Mouse (Mus musculus): Measurements from ENCODE around the gene Rbm7. TPM values are rescaled to one million over a fixed set of nuclear protein-coding genes. Genes with fewer than 3 reads are reported as not detected.

The Rbm7 gene
- total and polyA plus RNA-seq, 3 experiments: 73.4 to 220 (median 91.9) TPM

DNA sequence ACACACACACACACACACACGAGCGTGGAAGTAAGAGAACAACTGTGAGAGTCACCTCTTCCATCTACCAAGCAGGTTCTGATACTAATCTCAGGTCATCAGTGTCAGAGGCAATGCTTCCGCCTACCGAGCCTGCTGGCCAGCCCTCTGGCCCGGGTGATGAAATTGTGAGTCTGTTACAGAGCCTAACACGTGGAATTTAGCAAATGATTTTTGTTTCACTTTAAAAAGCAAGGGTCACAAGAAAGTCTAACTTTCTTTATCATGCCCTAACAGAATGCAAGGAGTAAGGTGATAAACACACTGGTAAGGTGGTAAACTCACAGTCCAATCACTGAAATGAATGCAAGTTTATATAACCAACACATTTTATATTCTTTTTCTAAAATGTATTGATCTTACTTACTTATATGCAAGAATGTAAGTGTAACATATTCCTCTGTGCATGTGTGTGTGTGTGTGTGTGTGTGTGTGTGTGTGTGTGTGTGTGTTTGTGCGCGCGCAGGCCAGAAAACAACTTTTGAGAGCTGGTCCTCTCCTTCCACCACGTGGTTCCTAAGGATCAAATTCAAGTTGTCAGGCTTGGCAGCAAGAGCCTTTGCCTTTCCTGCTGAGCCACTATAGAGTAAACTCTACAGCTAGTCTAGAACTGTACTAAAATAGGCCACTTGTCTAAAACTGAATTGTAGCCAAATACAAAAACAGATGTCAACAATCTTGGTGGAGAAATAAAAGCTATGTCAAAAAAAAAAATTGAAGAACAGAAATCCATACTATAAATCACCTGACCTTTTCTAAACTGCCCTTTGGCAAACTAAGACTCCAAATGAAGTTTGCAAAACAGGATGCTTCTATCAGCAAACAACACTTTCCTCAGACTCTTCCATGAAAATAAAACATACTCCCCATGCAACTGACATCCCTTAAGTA lies 18.6 kb downstream of the Rbm7 start:
- dilution Hi-C loops (cut with MboI; ENCODE audit: extremely low pct_ligation_motif_present, extremely low pct_unique_long_range_greater_than_20kb, low sequenced_read_pairs) (no loop called here), in situ Hi-C loops (cut with MboI; ENCODE audit: low pct_ligation_motif_present, low pct_unique_long_range_greater_than_20kb, low sequenced_read_pairs) (no loop called here)
- H3K36me3 ChIP-seq (replicated peaks in 1 of 2; ENCODE audit: control insufficient read depth in 1 of 2, insufficient read depth in 1 of 2, low read length in 1 of 2): peaks cover 16 to 69% of the 10 kb centered on the region in 2 experiments
- peak overlapping the region; percentile 62 for H3K27ac ChIP-seq (ENCODE audit: insufficient read depth, low read depth)
- no peaks in the 10 kb centered on the region for H3K9me3 ChIP-seq (replicated peaks; ENCODE audit: low read length)
- H3K27me3 ChIP-seq (replicated peaks): no peaks in the 10 kb centered on the region
- peaks cover 42% of the 10 kb centered on the region for H3K79me2 ChIP-seq (replicated peaks; ENCODE audit: control insufficient read depth, extremely low read depth, insufficient read depth, poor library complexity, severe bottlenecking)
- H3K4me2 ChIP-seq (ENCODE audit: insufficient read depth, low read depth, poor library complexity, severe bottlenecking): peak overlapping the region; percentile 97
- DNase-seq (ENCODE audit: extremely low read depth): no peak
- peaks cover 10 to 50% of the 10 kb centered on the region in 2 experiments for H3K4me1 ChIP-seq (ENCODE audit: control insufficient read depth in 1 of 2, insufficient read depth in 2 of 2)
- peak; percentile 52; the same call in 1 of the 2 replicates for TF ChIP-seq MXI1 (IDR thresholded peaks at IDR 0.05; ENCODE audit: low read depth, low read length)
- TF ChIP-seq MYC (IDR thresholded peaks at IDR 0.05; ENCODE audit: low read depth, low read length): peak; percentile 81
- TF ChIP-seq NRF1 (IDR thresholded peaks at IDR 0.05; ENCODE audit: low read depth, low read length): no peak
- TF ChIP-seq MAX (IDR thresholded peaks at IDR 0.05; ENCODE audit: low read length): peak; percentile 50; the same call in 1 of the 2 replicates
- TF ChIP-seq KAT2A (IDR thresholded peaks at IDR 0.05; ENCODE audit: insufficient replicate concordance, low read length): no peak
- TF ChIP-seq MEF2A (IDR thresholded peaks at IDR 0.05; ENCODE audit: borderline replicate concordance, low read depth, low read length): no peak
- peak overlapping the region; percentile 59; the same call in 1 of the 2 replicates for H3K9ac ChIP-seq (ENCODE audit: insufficient read depth, low read depth)
- H3K4me3 ChIP-seq (replicated peaks in 1 of 3; ENCODE audit: low read depth in 2 of 3, low read length in 2 of 3, poor library complexity in 1 of 3): no peak overlapping the region

- H3K4me3 ChIP-seq (replicated peaks in 1 of 3; ENCODE audit: low read depth in 2 of 3, low read length in 2 of 3, poor library complexity in 1 of 3): peak overlapping the region in 1 of 3 experiments; percentile 28
- H3K36me3 ChIP-seq (replicated peaks in 1 of 2; ENCODE audit: control insufficient read depth in 1 of 2, insufficient read depth in 1 of 2, low read length in 1 of 2): peaks cover 33 to 91% of the 10 kb centered on the region in 2 experiments
- in situ Hi-C loops (cut with MboI; ENCODE audit: low pct_ligation_motif_present, low pct_unique_long_range_greater_than_20kb, low sequenced_read_pairs): no loop called here
- TF ChIP-seq GABPA (IDR thresholded peaks at IDR 0.05; ENCODE audit: insufficient replicate concordance, low read depth, low read length) (no peak), ZMIZ1 (IDR thresholded peaks at IDR 0.05; ENCODE audit: low read depth, low read length) (no peak), RAD21 (IDR thresholded peaks at IDR 0.05; ENCODE audit: low read depth, low read length) (no peak), BHLHE40 (IDR thresholded peaks at IDR 0.05; ENCODE audit: low read depth, low read length) (peak; percentile 54; the same call in 1 of the 2 replicates), USF1 (IDR thresholded peaks at IDR 0.05; ENCODE audit: low read depth, low read length) (no peak), E2F4 (IDR thresholded peaks at IDR 0.05; ENCODE audit: insufficient replicate concordance, low read depth, low read length) (no peak), MXI1 (IDR thresholded peaks at IDR 0.05; ENCODE audit: low read depth, low read length) (no peak; the same call in 1 of the 2 replicates), UBTF (IDR thresholded peaks at IDR 0.05; ENCODE audit: low read depth, low read length) (no peak), TBP (conservative IDR thresholded peaks at IDR 0.05; ENCODE audit: low read depth, low read length) (no peak), NELFE (IDR thresholded peaks at IDR 0.05; ENCODE audit: low read depth, low read length) (no peak), KAT2A (IDR thresholded peaks at IDR 0.05; ENCODE audit: insufficient replicate concordance, low read length) (no peak), MAX (IDR thresholded peaks at IDR 0.05; ENCODE audit: low read length) (no peak), MAZ (IDR thresholded peaks at IDR 0.05; ENCODE audit: low read depth, low read length) (no peak; the same call in 1 of the 2 replicates), TCF12 (IDR thresholded peaks at IDR 0.05; ENCODE audit: low read depth, low read length) (peak; percentile 65), ZNF384 (IDR thresholded peaks at IDR 0.05; ENCODE audit: low read depth, low read length) (no peak), SMC3 (IDR thresholded peaks at IDR 0.05; ENCODE audit: low read depth, low read length) (no peak), JUND (conservative IDR thresholded peaks at IDR 0.05; ENCODE audit: low read depth, low read length) (no peak), SIN3A (IDR thresholded peaks at IDR 0.05; ENCODE audit: low read length) (no peak), PAX5 (IDR thresholded peaks at IDR 0.05; ENCODE audit: low read length) (no peak), MEF2A (IDR thresholded peaks at IDR 0.05; ENCODE audit: borderline replicate concordance, low read depth, low read length) (peak; percentile 86), CHD2 (IDR thresholded peaks at IDR 0.05; ENCODE audit: low read length) (peak; percentile 70; the same call in 1 of the 2 replicates), ELF1 (IDR thresholded peaks at IDR 0.05; ENCODE audit: low read depth, low read length) (no peak), EP300 (IDR thresholded peaks at IDR 0.05; ENCODE audit: low read length) (peak; percentile 66), MYC (IDR thresholded peaks at IDR 0.05; ENCODE audit: low read depth, low read length) (no peak; the same call in 1 of the 2 replicates), CHD1 (IDR thresholded peaks at IDR 0.05; ENCODE audit: low read depth, low read length) (no peak), POLR2AphosphoS2 (IDR thresholded peaks at IDR 0.05; ENCODE audit: low read depth, low read length) (no peak), USF2 (conservative IDR thresholded peaks at IDR 0.05; ENCODE audit: low read depth, low read length) (no peak), IRF4 (IDR thresholded peaks at IDR 0.05; ENCODE audit: low read depth, low read length) (peak; percentile 55), NRF1 (IDR thresholded peaks at IDR 0.05; ENCODE audit: low read depth, low read length) (no peak)
Observed at GRCm38 (mm10) chr9:48474367-48474766, 20.7 kb downstream of the Rbm7 start.

More at GRCm38 (mm10) chr9:48474367-48474766, 20.7 kb downstream of the Rbm7 start:
- dilution Hi-C loops (cut with MboI; ENCODE audit: extremely low pct_ligation_motif_present, extremely low pct_unique_long_range_greater_than_20kb, low sequenced_read_pairs): no loop called here
- Histone ChIP-seq H3K79me2 (replicated peaks; ENCODE audit: control insufficient read depth, extremely low read depth, insufficient read depth, poor library complexity, severe bottlenecking) (peaks cover 34% of the 10 kb centered on the region), H3K4me2 (ENCODE audit: insufficient read depth, low read depth, poor library complexity, severe bottlenecking) (peak overlapping the region; percentile 60), H3K9ac (ENCODE audit: insufficient read depth, low read depth) (peak overlapping the region; percentile 62), H3K27ac (ENCODE audit: insufficient read depth, low read depth) (peak overlapping the region; percentile 90), H3K27me3 (replicated peaks) (no peaks in the 10 kb centered on the region), H3K9me3 (replicated peaks; ENCODE audit: low read length) (no peaks in the 10 kb centered on the region), H3K4me1 (ENCODE audit: control insufficient read depth in 1 of 2, insufficient read depth in 2 of 2) (peaks cover 10 to 43% of the 10 kb centered on the region in 2 experiments)
- no peak for DNase-seq (ENCODE audit: extremely low read depth)

Measured in CH12.LX (cell line).